Mouse (Mus musculus) bone marrow macrophage, adult 2 months (primary cell): ENCODE results near the gene Tas1r1. TPM values are rescaled to one million over a fixed set of nuclear protein-coding genes. Genes with fewer than 3 reads are reported as not detected.

Source experiments
- H3K27ac ChIP-seq: 2 replicates; pipeline ENCODE4 v1.5.1; 2012; ENCODE audit warnings: low read depth, low read length; ENCODE audit not compliant: insufficient read depth
- H3K4me1 ChIP-seq: 2 replicates; pipeline ENCODE4 v1.6.1; 2012; ENCODE audit warnings: low read length; ENCODE audit not compliant: control insufficient read depth, insufficient read depth
- H3K4me3 ChIP-seq: 2 replicates; pipeline ENCODE4 v1.5.1; 2012; ENCODE audit warnings: mild to moderate bottlenecking, low read length, moderate library complexity; ENCODE audit not compliant: insufficient read depth
- CTCF ChIP-seq: IDR thresholded peaks from 2 replicates; pipeline ENCODE4 v1.5.1; 2012; ENCODE audit warnings: low read depth, mild to moderate bottlenecking, low read length, moderate library complexity
- POLR2A ChIP-seq: IDR thresholded peaks from 2 replicates; pipeline ENCODE4 v1.6.1; 2012; ENCODE audit warnings: mild to moderate bottlenecking, low read depth, low read length, borderline replicate concordance
- polyA plus RNA-seq: library from polyadenylated mRNA; stranded (reverse); fragments of >200 nt; gene quantifications from 2 replicates; pipeline ENCODE4 v1.2.4, GENCODE M21; 2012; ENCODE audit not compliant: missing spikeins, insufficient read depth, insufficient read length

Tas1r1 gene
- polyA plus RNA-seq, 1 experiment: not detected

DNA sequence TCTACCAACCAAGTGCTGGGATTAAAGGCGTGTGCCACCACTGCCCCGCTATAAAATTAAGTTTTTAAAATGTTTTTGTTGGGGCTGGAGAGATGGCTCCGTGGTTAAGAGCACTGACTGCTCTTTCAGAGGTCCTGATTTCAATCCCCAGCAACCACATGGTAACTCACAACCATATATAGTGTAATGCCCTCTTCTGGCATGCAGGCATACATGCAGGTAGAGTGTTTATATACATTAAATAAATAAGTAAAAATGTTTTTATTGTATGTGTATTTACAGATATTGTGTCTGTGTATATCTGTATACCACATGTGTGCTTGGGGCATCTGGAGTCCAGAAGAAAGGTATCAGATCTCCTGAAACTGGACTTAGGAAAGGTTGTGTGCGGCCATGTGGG lies 37.0 kb downstream of the Tas1r1 start:
- H3K4me3 ChIP-seq: no peak overlapping the region
- TF ChIP-seq CTCF: no peak
- TF ChIP-seq POLR2A: no peak
- no peak overlapping the region for H3K27ac ChIP-seq
- H3K4me1 ChIP-seq: peaks cover 22% of the 10 kb centered on the region

DNA sequence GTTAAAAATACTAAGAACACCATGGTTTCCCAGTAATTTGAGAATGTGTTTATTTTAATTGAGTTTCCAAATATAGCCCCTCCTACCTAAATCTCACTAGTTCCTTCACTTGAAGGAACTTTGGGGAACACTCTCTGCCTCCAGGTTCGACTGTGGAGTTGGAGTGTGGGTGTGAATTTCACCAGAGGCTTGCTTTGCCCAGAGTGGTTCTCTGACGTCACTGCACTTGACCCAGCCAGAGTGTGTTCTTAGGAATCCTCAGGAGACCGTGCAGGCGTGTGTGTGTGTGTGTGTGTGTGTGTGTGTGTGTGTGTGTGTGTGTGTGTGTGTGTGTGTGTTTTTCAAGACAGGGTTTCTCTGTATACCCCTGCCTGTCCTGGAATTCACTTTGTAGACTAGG lies 37.5 kb downstream of the Tas1r1 start:
- TF ChIP-seq POLR2A: no peak
- TF ChIP-seq CTCF: no peak
- Histone ChIP-seq H3K4me1 (peaks cover 22% of the 10 kb centered on the region), H3K27ac (no peak overlapping the region), H3K4me3 (no peak overlapping the region)

DNA sequence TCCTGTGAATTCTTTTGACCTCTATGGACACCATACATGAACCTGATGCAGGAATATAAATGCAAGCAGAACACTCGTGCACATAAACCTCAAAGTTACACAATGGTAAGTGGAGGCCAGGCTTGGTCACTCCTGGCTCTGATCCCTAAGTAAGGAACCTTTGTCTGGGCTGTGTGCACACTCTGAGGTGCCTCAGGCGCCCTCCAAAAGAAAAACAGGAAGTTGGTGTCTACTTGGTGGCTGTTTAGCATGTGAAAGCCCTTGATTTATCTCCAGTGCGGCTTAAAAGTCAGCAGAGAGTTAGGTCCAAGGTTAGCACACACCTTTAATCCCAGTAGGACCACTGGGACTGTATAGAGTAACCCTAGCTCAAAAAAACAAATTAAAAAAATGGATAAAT lies 38.9 kb downstream of the Tas1r1 start:
- Histone ChIP-seq H3K4me1 (peaks cover 23% of the 10 kb centered on the region), H3K27ac (peak overlapping the region; percentile 46), H3K4me3 (no peak overlapping the region)
- TF ChIP-seq CTCF (no peak), POLR2A (no peak)

DNA sequence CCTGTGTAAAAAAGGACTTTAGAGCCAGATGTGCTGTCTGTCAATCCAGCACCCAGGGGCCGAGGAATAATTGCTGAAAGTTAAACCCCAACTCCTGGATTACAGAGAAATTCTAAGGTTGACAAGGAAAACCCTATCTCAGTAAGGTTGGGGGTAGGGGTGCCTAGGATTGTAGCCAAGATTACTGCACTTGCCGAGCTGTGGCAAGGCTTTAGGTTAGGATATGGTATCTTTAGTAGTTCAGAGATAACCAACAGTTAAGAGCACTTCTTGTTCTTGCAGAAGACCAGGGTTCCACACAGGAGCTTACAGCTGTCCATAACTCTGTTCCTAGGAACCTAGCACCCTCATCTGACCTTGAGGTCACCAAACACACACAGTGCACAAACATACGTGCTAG lies 40.7 kb downstream of the Tas1r1 start:
- Histone ChIP-seq H3K27ac (no peak overlapping the region), H3K4me1 (peaks cover 25% of the 10 kb centered on the region), H3K4me3 (no peak overlapping the region)
- TF ChIP-seq POLR2A (no peak), CTCF (no peak)

DNA sequence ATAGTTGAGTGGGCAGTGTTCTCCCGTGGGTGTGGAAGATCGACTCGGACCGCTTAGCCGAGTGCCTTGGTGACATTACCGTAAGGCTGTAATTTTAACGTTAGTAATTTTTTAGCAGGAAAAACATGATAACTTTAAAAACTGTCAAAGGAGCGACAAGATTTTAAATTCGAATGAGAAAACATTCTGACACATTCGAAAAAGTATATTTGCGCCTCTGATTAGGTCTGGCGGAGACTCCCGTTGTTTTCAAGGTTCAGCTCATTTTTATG lies 41.5 kb downstream of the Tas1r1 start:
- H3K4me1 ChIP-seq: peaks cover 25% of the 10 kb centered on the region
- H3K4me3 ChIP-seq: peak overlapping the region; percentile 85
- no peak for TF ChIP-seq CTCF
- no peak for TF ChIP-seq POLR2A
- peak overlapping the region; percentile 56 for H3K27ac ChIP-seq

DNA sequence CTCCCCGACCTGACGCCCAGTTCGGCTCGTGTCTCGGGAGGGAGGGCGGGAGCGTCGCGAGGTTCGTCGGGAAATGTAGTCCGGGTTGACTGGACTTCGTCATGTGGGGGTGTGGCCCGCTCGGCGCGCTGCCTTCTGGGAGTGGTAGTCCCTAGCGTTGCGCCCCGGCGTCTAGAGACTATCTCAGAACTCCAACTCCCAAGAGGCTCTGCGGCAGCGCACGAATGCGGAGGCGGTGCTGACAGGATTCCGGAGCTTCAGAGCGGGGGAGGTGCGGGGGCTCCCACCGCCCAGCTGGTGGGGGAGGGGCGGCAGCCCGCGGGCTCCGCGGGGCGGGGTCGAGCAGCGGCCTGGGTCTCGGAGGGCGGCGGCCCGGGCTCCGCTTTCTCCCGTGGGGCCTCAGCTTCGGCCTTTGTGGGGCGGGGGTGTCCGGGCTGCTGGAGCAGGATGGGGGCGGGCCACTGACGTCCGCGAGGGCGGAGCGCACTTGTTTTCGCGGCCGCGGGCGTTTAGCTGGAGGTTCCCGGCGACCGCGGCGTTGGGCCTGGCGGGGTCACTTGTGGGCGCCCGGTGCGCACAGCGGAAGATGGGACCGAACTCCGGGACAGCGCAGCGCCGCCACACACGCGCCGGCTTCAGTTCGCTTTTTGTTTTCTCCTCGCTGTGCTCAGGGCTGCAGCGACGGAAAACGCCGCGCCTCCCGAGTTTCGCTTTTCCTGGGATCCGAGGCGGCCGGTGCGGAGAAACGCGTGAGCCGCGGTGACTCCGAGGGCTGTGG lies 42.0 kb downstream of the Tas1r1 start, which contains the start of gene Phf13:
Gene Phf13 (minus strand): TSS at position 86 of the 778 bp plus-strand sequence.
- Histone ChIP-seq H3K4me3 (peak within 1 kb of the TSS; percentile 99), H3K27ac (peak within 1 kb of the TSS; percentile 56), H3K4me1 (peaks cover 25% of the 10 kb centered on the region)
- no peak for TF ChIP-seq POLR2A
- TF ChIP-seq CTCF: no peak

DNA sequence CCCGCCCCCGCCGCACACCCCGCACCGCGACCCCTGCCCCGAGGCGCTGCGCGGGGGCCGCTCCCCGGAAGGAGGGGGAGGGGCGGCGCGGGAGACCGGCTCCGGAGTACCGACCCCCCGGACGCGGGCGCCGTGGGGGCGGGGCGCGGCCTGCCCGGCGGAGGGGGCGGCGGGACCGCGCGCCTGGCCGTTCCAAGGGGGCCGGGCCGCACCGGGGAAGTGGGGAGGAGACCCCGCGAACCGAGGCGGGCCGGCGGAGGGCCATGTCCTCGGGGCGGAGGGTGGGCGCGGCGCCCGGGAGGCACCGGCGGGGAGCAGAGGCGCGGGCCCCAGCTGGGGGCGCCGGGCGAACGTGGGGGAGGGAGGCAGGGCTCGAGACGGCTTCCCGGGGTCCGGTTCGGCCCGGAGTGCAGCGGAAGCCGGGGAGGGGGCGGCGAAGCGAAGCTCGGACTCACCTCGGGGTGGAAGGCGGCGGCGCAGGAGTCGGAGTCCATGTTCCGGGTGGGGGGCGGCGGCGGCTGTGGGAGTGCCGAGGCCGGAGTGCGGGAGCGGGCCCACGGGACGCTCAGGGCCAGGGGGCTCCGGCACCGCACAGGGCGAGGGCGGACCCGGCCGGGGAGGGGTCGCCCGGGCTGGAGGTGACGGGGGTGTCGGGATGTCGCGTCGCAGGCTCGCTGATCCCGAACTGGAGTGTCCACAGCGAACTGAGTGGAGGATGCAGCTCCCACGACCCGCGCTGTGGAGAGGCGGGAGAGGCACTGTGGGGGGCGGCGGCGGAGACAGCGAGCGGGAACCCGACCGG lies 42.8 kb downstream of the Tas1r1 start:
- TF ChIP-seq CTCF (no peak), POLR2A (no peak)
- Histone ChIP-seq H3K27ac (no peak overlapping the region), H3K4me1 (peaks cover 20% of the 10 kb centered on the region), H3K4me3 (peak overlapping the region; percentile 99)

DNA sequence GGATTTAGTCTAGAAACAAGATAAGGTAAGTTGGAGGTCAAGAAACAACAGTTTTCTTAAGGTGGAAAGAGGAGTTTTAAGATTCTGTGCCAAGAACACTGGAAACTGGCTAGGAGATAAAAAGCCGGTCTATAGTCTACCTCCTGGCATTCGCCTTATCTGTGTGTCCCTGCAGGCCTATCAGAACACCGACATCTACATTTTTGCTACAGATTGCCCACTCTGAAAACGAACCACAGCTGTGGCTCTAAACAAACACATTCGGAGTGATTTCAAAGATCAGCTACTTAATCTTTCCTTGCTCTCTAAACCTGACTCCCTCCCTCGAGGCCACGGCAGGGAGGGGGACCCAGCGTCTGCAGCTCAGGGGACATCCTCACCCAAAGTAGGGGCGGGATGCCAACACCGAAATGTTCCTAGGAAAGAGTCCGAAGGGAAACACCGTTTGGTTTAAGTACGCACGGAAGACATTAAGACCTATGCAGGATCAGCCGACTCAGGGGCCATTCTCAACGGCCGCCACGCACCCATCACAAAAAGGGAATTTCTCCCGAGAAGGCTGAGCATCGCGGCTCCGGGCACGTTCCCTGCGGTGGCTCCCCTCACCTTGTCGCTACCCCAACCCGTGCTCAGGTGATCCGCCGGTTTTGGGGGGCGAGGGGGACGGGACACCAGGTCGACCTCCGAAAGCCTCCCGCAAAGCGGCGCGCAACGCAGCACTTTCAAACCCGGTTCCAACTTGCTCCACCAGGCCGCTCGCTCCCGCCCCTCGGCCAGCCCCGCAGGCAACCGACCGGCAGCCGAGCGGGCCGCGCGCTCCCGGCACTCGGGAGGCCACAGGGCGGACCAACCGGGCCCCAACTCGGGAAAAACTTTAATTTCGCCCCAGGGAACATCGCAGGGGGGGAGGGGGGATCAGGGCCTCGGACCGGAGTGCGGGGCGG lies 43.9 kb downstream of the Tas1r1 start:
- peaks cover 10% of the 10 kb centered on the region for H3K4me1 ChIP-seq
- TF ChIP-seq POLR2A: no peak
- H3K27ac ChIP-seq: no peak overlapping the region
- H3K4me3 ChIP-seq: peak overlapping the region; percentile 99

DNA sequence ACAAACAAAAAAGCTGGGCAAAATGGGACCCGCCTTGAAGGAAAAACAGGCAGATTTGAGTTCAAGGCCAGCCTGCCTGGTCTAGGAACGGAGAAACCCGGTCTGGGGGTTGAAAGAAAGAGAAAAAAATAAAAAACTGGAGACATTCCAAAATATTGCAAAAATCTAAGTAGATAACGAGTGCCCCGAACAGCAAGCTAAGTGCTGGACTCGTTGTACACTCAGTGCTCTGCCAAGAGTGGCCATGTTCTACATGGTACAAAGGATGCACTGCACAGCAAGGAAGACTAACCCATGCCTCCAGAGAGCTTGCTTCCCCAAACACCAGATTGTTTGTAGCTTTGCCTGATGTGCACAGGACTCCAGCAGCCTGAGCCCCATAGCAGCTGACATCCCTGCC lies 45.3 kb downstream of the Tas1r1 start:
- TF ChIP-seq POLR2A (no peak), CTCF (no peak)
- peaks cover 6% of the 10 kb centered on the region; the same call in 1 of the 2 replicates for H3K4me1 ChIP-seq
- H3K4me3 ChIP-seq: no peak overlapping the region
- no peak overlapping the region for H3K27ac ChIP-seq
